Mouse (Mus musculus) bone marrow, adult 2 months (tissue): ENCODE data around the gene Surf1. TPM values are rescaled to one million over a fixed set of nuclear protein-coding genes. Genes with fewer than 3 reads are reported as not detected.
"Not testable (repeated sequence)": the region's sequence is repeated elsewhere in the genome, so short reads cannot be mapped to it uniquely, and the experiment has no call there.

Source experiments
- H3K27ac ChIP-seq: fragments of 200-500 bp; 2 replicates; pipeline ENCODE4 v1.5.1; 2012; ENCODE audit warnings: low read depth, mild to moderate bottlenecking, control low read depth, inconsistent platforms, low read length; ENCODE audit not compliant: control insufficient read depth, poor library complexity, insufficient read depth
- H3K4me1 ChIP-seq: fragments of 200-500 bp; 2 replicates; pipeline ENCODE4 v1.6.1; 2011; ENCODE audit warnings: low read length; ENCODE audit not compliant: control insufficient read depth, insufficient read depth
- H3K4me3 ChIP-seq: fragments of 200-500 bp; replicated peaks from 2 replicates; pipeline ENCODE3; 2011; ENCODE audit warnings: mild to moderate bottlenecking, low read depth, low read length, control low read depth; ENCODE audit not compliant: control insufficient read depth
- CTCF ChIP-seq: fragments of 200-500 bp; IDR thresholded peaks from 2 replicates; pipeline ENCODE4 v1.5.1; 2011; ENCODE audit warnings: low read length, control low read depth; ENCODE audit not compliant: control insufficient read depth, insufficient read depth
- POLR2A ChIP-seq: fragments of 200-500 bp; IDR thresholded peaks from 2 replicates; pipeline ENCODE4 v1.6.1; 2011; ENCODE audit warnings: low read depth, mild to moderate bottlenecking, control low read depth, low read length, borderline replicate concordance; ENCODE audit not compliant: control insufficient read depth
- WGBS: fragments of 180-500 bp; shearing (Covaris S2); methylation state at CpG from one replicate; pipeline ENCODE4 v1.1.7; 2018; 5-methylcytosine and 5-hydroxymethylcytosine counted together
- polyA plus RNA-seq: library from polyadenylated mRNA; stranded (reverse); fragments of >200 nt; gene quantifications from 2 replicates; pipeline ENCODE4 v1.2.4, GENCODE M21; 2011; ENCODE audit warnings: low replicate concordance; ENCODE audit not compliant: missing spikeins, insufficient read depth, insufficient read length

Gene Surf1
- polyA plus RNA-seq, 1 experiment, result 58.4 TPM

DNA sequence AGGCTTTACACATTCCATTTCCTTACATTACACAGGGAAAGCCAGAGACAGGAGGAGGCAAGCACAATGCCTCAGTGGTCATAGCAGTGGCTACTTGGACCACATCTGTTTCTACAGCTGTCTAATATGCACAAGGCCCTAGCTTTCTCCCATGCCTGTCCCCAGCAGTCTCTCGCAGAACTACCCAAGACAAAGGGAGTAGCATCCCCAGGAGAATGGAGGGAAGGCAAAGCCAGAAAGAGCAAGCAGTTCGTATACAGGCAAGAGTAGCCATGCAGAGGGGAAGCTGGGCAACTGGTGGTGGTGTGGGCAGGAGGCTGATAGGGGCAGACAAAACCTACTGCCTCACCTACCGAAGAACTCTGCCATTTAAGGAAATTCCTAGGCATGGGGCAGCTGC lies 9.9 kb downstream of the Surf1 start:
- TF ChIP-seq POLR2A (no peak), CTCF (no peak)
- Histone ChIP-seq H3K4me3 (no peak overlapping the region), H3K4me1 (peaks cover 5% of the 10 kb centered on the region; the same call in 1 of the 2 replicates), H3K27ac (no peak overlapping the region)
- WGBS, result 89% methylated on average over 3 of the region's 3 CpGs

- WGBS, result 81% methylated on average over 2 of the region's 2 CpGs
- no peak overlapping the region for H3K27ac ChIP-seq
- H3K4me1 ChIP-seq, result peaks cover 4% of the 10 kb centered on the region; the same call in 1 of the 2 replicates
- no peak overlapping the region for H3K4me3 ChIP-seq
- no peak for TF ChIP-seq CTCF
- TF ChIP-seq POLR2A, result no peak
These were observed 10.4 kb downstream of the Surf1 start for GRCm38 (mm10) chr2:26905936-26906335.

DNA sequence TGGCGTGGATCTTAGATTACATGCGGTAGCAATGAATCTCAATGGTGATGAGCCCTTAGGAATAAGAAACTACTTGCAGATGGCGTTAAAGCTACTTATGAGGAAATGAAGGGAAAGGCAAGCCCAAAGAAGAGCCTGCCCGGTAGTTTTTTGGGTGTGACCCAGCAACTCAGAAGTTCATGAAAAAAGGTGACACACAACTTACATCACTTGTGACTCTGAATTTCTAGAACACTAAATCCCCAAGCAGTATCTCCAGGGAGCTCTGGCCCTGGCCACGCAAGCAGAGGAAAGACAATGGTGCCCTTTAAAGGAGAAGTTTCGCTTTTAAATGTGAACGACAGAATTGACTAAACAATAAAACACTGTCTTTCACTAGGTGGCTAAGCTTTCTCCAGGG lies 13.0 kb downstream of the Surf1 start:
- Histone ChIP-seq H3K4me1 (peaks cover 4% of the 10 kb centered on the region; the same call in 1 of the 2 replicates), H3K27ac (peak overlapping the region; percentile 79), H3K4me3 (peak overlapping the region; percentile 95)
- no peak for TF ChIP-seq POLR2A
- TF ChIP-seq CTCF, result no peak
- WGBS, result 6% methylated on average over 7 of the region's 7 CpGs

- WGBS, result under 1% methylated on average over 41 of the region's 41 CpGs
- Histone ChIP-seq H3K27ac (peak within 1 kb of the TSS; percentile 79), H3K4me3 (peak within 1 kb of the TSS; percentile 95), H3K4me1 (peaks cover 4% of the 10 kb centered on the region; the same call in 1 of the 2 replicates)
- no peak for TF ChIP-seq CTCF
- peak; percentile 62; the same call in 1 of the 2 replicates for TF ChIP-seq POLR2A
These were observed 13.7 kb downstream of the Surf1 start, which contains the start of gene Surf6 for GRCm38 (mm10) chr2:26902467-26903220. Surf6 (minus strand) TSS chr2:26902879.

DNA sequence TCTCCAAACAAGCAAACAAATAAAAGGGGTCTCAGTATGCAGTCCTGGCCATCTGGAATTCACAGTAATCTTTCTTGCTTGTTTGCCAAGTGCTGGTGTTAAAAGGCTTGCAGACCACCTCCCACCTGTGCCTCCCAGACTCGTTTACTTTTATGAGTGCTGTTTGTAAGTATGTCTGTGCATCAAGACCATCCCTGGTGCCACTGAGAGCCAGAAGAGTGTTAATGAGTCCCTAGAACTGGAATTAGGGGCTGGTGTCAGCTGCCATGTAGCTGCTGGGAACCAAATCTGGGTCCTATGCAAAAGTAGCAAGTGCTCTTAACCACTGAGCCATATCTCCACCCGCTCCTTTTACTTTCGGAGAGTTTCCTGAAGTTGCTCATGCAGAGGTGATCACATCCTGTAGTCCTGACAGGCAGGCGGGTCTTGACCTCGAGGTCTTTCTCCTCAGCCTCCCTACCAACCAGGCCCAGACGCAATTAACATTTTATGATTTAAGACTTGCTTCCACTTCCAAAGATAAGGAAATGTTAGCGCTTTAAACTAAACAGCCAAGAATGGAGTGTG lies 14.4 kb downstream of the Surf1 start:
- 6% methylated on average over 7 of the region's 7 CpGs for WGBS
- peak overlapping the region; percentile 48 for H3K4me3 ChIP-seq
- peaks cover 4% of the 10 kb centered on the region; the same call in 1 of the 2 replicates for H3K4me1 ChIP-seq
- H3K27ac ChIP-seq, result no peak overlapping the region
- TF ChIP-seq POLR2A, result no peak

- Histone ChIP-seq H3K27ac (no peak overlapping the region), H3K4me1 (peaks cover 4% of the 10 kb centered on the region; the same call in 1 of the 2 replicates), H3K4me3 (no peak overlapping the region)
- no peak for TF ChIP-seq CTCF
- no peak for TF ChIP-seq POLR2A
- whole genome bisulfite sequencing, result 44% methylated on average over 1 of the region's 1 CpGs
These were observed 15.6 kb downstream of the Surf1 start for GRCm38 (mm10) chr2:26900731-26901130.

DNA sequence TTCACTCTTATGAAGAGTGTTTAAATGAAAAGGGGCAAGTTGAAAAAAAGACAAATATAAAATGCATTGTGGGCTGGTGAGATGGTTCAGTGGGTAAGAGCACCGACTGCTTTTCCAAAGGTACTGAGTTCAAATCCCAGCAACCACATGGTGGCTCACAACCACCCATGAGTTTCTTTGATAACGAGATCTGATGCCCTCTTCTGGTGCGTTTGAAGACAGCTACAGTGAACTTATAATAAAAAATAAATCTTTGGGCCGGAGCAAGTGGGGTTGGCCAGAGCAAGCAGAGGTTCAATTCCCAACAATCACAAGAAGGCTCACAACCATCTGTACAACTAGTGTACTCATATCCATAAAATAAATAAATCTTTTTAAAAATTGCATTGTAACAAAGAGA lies 20.4 kb downstream of the Surf1 start:
- TF ChIP-seq CTCF, result no peak
- no peak for TF ChIP-seq POLR2A
- Histone ChIP-seq H3K4me3 (no peak overlapping the region), H3K4me1 (no peaks in the 10 kb centered on the region), H3K27ac (no peak overlapping the region)
- WGBS, result 81% methylated on average over 4 of the region's 4 CpGs

DNA sequence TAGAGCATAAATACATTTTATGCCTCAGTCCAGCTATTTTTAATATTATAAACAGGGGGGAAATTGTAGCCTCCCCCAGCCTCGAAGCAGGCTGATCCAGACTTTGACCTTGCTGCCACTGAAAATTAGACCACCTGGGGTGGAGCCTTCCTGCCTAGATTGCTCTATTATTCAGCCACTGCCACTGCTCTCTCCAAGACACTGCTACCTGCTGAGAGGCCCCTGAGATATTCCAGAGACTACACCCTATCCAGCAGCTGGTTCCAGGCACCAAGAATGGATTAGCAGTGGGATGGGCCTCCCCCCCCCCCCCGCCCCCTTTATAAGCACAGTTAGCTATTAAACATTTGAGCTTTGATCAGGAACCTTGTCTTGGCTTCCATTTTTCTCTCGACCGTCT lies 30.2 kb downstream of the Surf1 start:
- not testable (repeated sequence) for H3K27ac ChIP-seq, H3K4me1 ChIP-seq, H3K4me3 ChIP-seq
- WGBS, result 78% methylated on average over 4 of the region's 4 CpGs

DNA sequence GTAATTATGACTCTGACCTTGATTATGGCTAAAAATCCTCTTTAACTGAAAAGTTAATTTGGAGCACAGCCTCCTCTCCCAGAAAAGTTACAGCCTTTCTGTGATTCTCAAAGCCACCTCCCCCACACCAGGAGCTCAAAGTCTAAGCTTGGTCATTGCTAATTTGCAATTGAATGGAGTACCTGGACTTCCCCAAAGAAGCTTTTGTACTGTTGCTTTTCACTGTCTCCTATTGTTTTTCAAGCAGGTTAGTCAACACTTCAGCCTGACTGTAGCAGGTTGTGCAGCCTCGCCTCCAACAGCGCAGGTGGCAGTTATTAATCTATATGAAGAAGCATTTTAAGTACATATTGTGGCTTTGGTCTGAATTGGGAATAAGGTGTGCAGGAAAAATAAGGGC lies 30.8 kb downstream of the Surf1 start:
- not testable (repeated sequence) for H3K27ac ChIP-seq, H3K4me3 ChIP-seq, H3K4me1 ChIP-seq
- 86% methylated on average over 2 of the region's 2 CpGs for WGBS
